ENCODE assay signal across 13 mouse cellular contexts in genomic region chr1:59070867-59071266, GRCm38 (mm10). TPM values are rescaled to one million over a fixed set of nuclear protein-coding genes. Genes with fewer than 3 reads are reported as not detected.
DNase-seq lines count a peak whose midpoint lies in the region; ATAC-seq and TF ChIP-seq lines count a peak whose summit lies in the region.
"Had no signal": no experiment of that assay in that cellular context is flagged by ENCODE, and none has a peak within 500 bp of the region (broad histone marks: within the 10 kb centered on the region; RNA-seq: fewer than 3 reads in every experiment).

No protein-coding gene starts in this region.

- H3K4me2 ChIP-seq in forebrain, postnatal 0 days (ENCODE audit: low read depth): no peak overlapping the region
- H3K4me2 ChIP-seq in midbrain, postnatal 0 days (ENCODE audit: low read depth, low read length, poor library complexity, severe bottlenecking): no peak overlapping the region
- no peak overlapping the region for H3K4me2 ChIP-seq in forebrain, embryonic 13.5 days
- H3K4me2 ChIP-seq: liver, embryonic 15.5 days had no signal

- H3K9ac ChIP-seq in forebrain, postnatal 0 days: no peak overlapping the region
- H3K9ac ChIP-seq in midbrain, postnatal 0 days (replicated peaks; ENCODE audit: low read length, poor library complexity, severe bottlenecking): no peak overlapping the region
- H3K9ac ChIP-seq in forebrain, embryonic 13.5 days: no peak overlapping the region
- H3K9ac ChIP-seq: liver, embryonic 15.5 days had no signal

- WGBS in lung, adult 2 months: 20% methylated on average over 3 of the region's 3 CpGs
- WGBS in forebrain, postnatal 0 days: 17% methylated on average over 3 of the region's 3 CpGs
- WGBS in midbrain, postnatal 0 days: 32% methylated on average over 3 of the region's 3 CpGs
- WGBS in forebrain, embryonic 13.5 days: 24% methylated on average over 3 of the region's 3 CpGs

- H3K27me3 ChIP-seq in forebrain, postnatal 0 days (ENCODE audit: insufficient read depth, low read length): no peaks in the 10 kb centered on the region
- no peaks in the 10 kb centered on the region for H3K27me3 ChIP-seq in midbrain, postnatal 0 days (ENCODE audit: insufficient read depth, low read length)
- H3K27me3 ChIP-seq in forebrain, embryonic 13.5 days: no peaks in the 10 kb centered on the region
- H3K27me3 ChIP-seq: liver, embryonic 15.5 days had no signal

- peak; percentile 68 for TF ChIP-seq CTCF in lung, adult 2 months (IDR thresholded peaks at IDR 0.05; ENCODE audit: insufficient read depth, low read length)
- TF ChIP-seq CTCF in forebrain, postnatal 0 days (IDR thresholded peaks at IDR 0.05; ENCODE audit: low read depth): no peak
- no peak; the same call in 1 of the 2 replicates for TF ChIP-seq CTCF in midbrain, postnatal 0 days (IDR thresholded peaks at IDR 0.05)

- H3K4me3 ChIP-seq in lung, adult 2 months (replicated peaks; ENCODE audit: extremely low read depth, low read depth, low read length): no peak overlapping the region
- H3K4me3 ChIP-seq in forebrain, postnatal 0 days (ENCODE audit: low read depth, low read length): no peak overlapping the region
- H3K4me3 ChIP-seq in midbrain, postnatal 0 days (ENCODE audit: low read depth, low read length): no peak overlapping the region
- no peak overlapping the region for H3K4me3 ChIP-seq in forebrain, embryonic 13.5 days
- H3K4me3 ChIP-seq: liver, embryonic 15.5 days had no signal

- ATAC-seq in forebrain, postnatal 0 days: no peak
- no peak for ATAC-seq in midbrain, postnatal 0 days (ENCODE audit: low FRiP score)
- ATAC-seq in forebrain, embryonic 13.5 days: no peak

- no peak for TF ChIP-seq POLR2A in lung, adult 2 months (IDR thresholded peaks at IDR 0.05; ENCODE audit: borderline replicate concordance, extremely low read depth, low read depth, low read length)

- H3K36me3 ChIP-seq in forebrain, postnatal 0 days (ENCODE audit: insufficient read depth): no peaks in the 10 kb centered on the region
- H3K36me3 ChIP-seq in midbrain, postnatal 0 days (ENCODE audit: insufficient read depth, low read length): no peaks in the 10 kb centered on the region
- no peaks in the 10 kb centered on the region for H3K36me3 ChIP-seq in forebrain, embryonic 13.5 days (ENCODE audit: poor library complexity, severe bottlenecking)
- H3K36me3 ChIP-seq: liver, embryonic 15.5 days had no signal

- H3K27ac ChIP-seq in forebrain, postnatal 0 days (ENCODE audit: low read depth, low read length): no peak overlapping the region
- H3K27ac ChIP-seq in midbrain, postnatal 0 days (ENCODE audit: low read depth, low read length): no peak overlapping the region
- H3K27ac ChIP-seq in forebrain, embryonic 13.5 days: no peak overlapping the region
- H3K27ac ChIP-seq: liver, embryonic 15.5 days had no signal

- peak; percentile 2 for DNase-seq in retina, postnatal 1 day
- no peak for DNase-seq in retina, embryonic 14.5 days (ENCODE audit: low spot score)
- peak; percentile 65 for DNase-seq in ZHBTc4 (ENCODE audit: low read depth, low spot score)
- peak; percentile 17 for DNase-seq in lung, adult 2 months
- peak; percentile 58 for DNase-seq in thymus, postnatal 4 days
- DNase-seq in forebrain, postnatal 0 days: no peak
- DNase-seq in midbrain, postnatal 0 days (ENCODE audit: low spot score): no peak
- DNase-seq: cerebellum, postnatal 36 days; gastrocnemius, postnatal 10 days had no signal

- no peaks in the 10 kb centered on the region for H3K4me1 ChIP-seq in lung, adult 2 months (ENCODE audit: control insufficient read depth, insufficient read depth, low read length)
- H3K4me1 ChIP-seq in forebrain, postnatal 0 days (ENCODE audit: insufficient read depth): no peaks in the 10 kb centered on the region
- H3K4me1 ChIP-seq in midbrain, postnatal 0 days (ENCODE audit: insufficient read depth, low read length): no peaks in the 10 kb centered on the region
- no peaks in the 10 kb centered on the region for H3K4me1 ChIP-seq in forebrain, embryonic 13.5 days
- H3K4me1 ChIP-seq: liver, embryonic 15.5 days had no signal

- no peaks in the 10 kb centered on the region for H3K9me3 ChIP-seq in forebrain, postnatal 0 days (ENCODE audit: low read length)
- no peaks in the 10 kb centered on the region for H3K9me3 ChIP-seq in midbrain, postnatal 0 days (ENCODE audit: low read length)
- H3K9me3 ChIP-seq in forebrain, embryonic 13.5 days (replicated peaks): no peaks in the 10 kb centered on the region
- H3K9me3 ChIP-seq: liver, embryonic 15.5 days had no signal

RNA-seq across cellular contexts. Expression of gene C2cd6, which starts 23.8 kb away (rescaled TPM):
- not detected in 2 replicates for polyA plus RNA-seq in lung, adult 2 months (2012; rRNA removed)
- total RNA-seq in forebrain, postnatal 0 days (2014; rRNA removed): not detected in 2 replicates
- not detected in 2 replicates for polyA plus RNA-seq in forebrain, postnatal 0 days (2015; fragmentation: Nextera tagmentation; extraction: Ambion mirVana)
- total RNA-seq in midbrain, postnatal 0 days (2014; rRNA removed): not detected in 2 replicates
- 0.23 TPM in 1 of 2 replicates, not detected in the other for polyA plus RNA-seq in midbrain, postnatal 0 days (2015; fragmentation: Nextera tagmentation; extraction: Ambion mirVana)
- polyA plus RNA-seq in forebrain, embryonic 13.5 days (2015; fragmentation: Nextera tagmentation; extraction: Ambion mirVana): not detected in 2 replicates
- total RNA-seq: adrenal gland, postnatal 4 days; gastrocnemius, postnatal 10 days had no signal
- polyA plus RNA-seq: liver, embryonic 15.5 days; stomach, embryonic 14.5 days had no signal

RNA-seq across cellular contexts. Expression of gene Tmem237, which starts 49.3 kb away (rescaled TPM):
- 5.5 and 10.9 TPM in 2 replicates for polyA plus RNA-seq in lung, adult 2 months (2012; rRNA removed)
- 31.9 and 36.2 TPM in 2 replicates for total RNA-seq in forebrain, postnatal 0 days (2014; rRNA removed)
- 59.7 and 62.6 TPM in 2 replicates for polyA plus RNA-seq in forebrain, postnatal 0 days (2015; fragmentation: Nextera tagmentation; extraction: Ambion mirVana)
- total RNA-seq in midbrain, postnatal 0 days (2014; rRNA removed): 28.2 and 37.2 TPM in 2 replicates
- 56.9 and 60.4 TPM in 2 replicates for polyA plus RNA-seq in midbrain, postnatal 0 days (2015; fragmentation: Nextera tagmentation; extraction: Ambion mirVana)
- 50.1 and 53.3 TPM in 2 replicates for polyA plus RNA-seq in forebrain, embryonic 13.5 days (2015; fragmentation: Nextera tagmentation; extraction: Ambion mirVana)

Comparison
In these comparisons a context has a peak if more than half of its experiments do, and no peak if none do; other contexts are left out.
1. DNase-seq: peak in retina, postnatal 1 day (single experiment), ZHBTc4 (single experiment), lung, adult 2 months (single experiment) and thymus, postnatal 4 days (single experiment); none in retina, embryonic 14.5 days (single experiment), forebrain, postnatal 0 days (single experiment) and midbrain, postnatal 0 days (single experiment).